8 mouse cellular contexts compared by ENCODE assay signal in genomic region chr7:80860729-80861274, GRCm38 (mm10). TPM values are rescaled to one million over a fixed set of nuclear protein-coding genes. Genes with fewer than 3 reads are reported as not detected.
DNase-seq lines count a peak whose midpoint lies in the region; ATAC-seq lines count a peak whose summit lies in the region.

Gene Zscan2, plus strand, starts transcription at chr7:80860920.

- DNase-seq in adrenal gland, adult (ENCODE audit: inconsistent age in 2 of 2, low spot score in 1 of 2) = peak; percentile 93 to 98
- peak; percentile 98 for DNase-seq in embryo, embryonic 10.5 days (ENCODE audit: low spot score)
- peak; percentile 85 for DNase-seq in gastrocnemius, postnatal 14 days
- DNase-seq in left cerebral cortex, postnatal 10 days (ENCODE audit: extremely low spot score in 1 of 2, low spot score in 2 of 2) = peak; percentile 91 to 92
- peak; percentile 89 for DNase-seq in right cerebral cortex, postnatal 25 days
- peak; percentile 84 to 87 for DNase-seq in urinary bladder, postnatal 4 days (ENCODE audit: low spot score in 2 of 2)

- intact Hi-C loops in gastrocnemius, postnatal 14 days (cut with DNase I; ENCODE audit: low total_unique reads) = loop anchor here (5.0 kb wide), 1 partner anchor 296 kb away; no protein-coding TSS in a partner anchor
- intact Hi-C loops in left cerebral cortex, postnatal 10 days (cut with DNase I) = no loop called here

- ATAC-seq in inflammation-experienced regulatory T-cells, adult 6 months = peak; percentile 80
- ATAC-seq in megakaryocyte-erythroid progenitor cell, adult 5-6 weeks (replicated peaks; ENCODE audit: low FRiP score, low TSS enrichment, poor library complexity, severe bottlenecking) = peak; percentile 95

RNA-seq across cellular contexts. Expression of gene Zscan2, which starts in this region (rescaled TPM):
- 1 to 10 TPM; 1.5 to 2.8 TPM for total RNA-seq in gastrocnemius, postnatal 14 days (2021)
- polyA plus RNA-seq in inflammation-experienced regulatory T-cells, adult 6 months (2017; shearing (Covaris generic)) = 1 to 10 TPM; 2.4 to 3.1 (median 2.6) TPM
- 10 to 100 TPM; 12.5 to 14.2 TPM for total RNA-seq in left cerebral cortex, postnatal 10 days (2021)
- 5.0 and 5.4 TPM in 2 replicates for total RNA-seq in megakaryocyte-erythroid progenitor cell, adult 5-6 weeks (2014; fragmentation: Nextera tagmentation)
- total RNA-seq in megakaryocyte-erythroid progenitor cell, adult 5-6 weeks (2017) = 2.3 and 12.5 TPM in 2 replicates

Comparison
In these comparisons a context has a peak if more than half of its experiments do, and no peak if none do; other contexts are left out.
1. Peak in every context shown above with its lines: DNase-seq and ATAC-seq.